Mouse (Mus musculus) hindbrain, embryonic 11.5 days (tissue): ENCODE measurements around the gene Rbfox1. TPM values are rescaled to one million over a fixed set of nuclear protein-coding genes. Genes with fewer than 3 reads are reported as not detected.

ENCODE experiments used
- ATAC-seq: fragments of 200-750 bp; cut with Nextera tagmentation; 2 replicates; pipeline ENCODE4 v1.8.0; 2017; ENCODE audit warnings: mild to moderate bottlenecking, moderate TSS enrichment, moderate library complexity; ENCODE audit not compliant: low FRiP score
- DNase-seq: peaks from one replicate; pipeline ENCODE4 v3.0.0-alpha.2; 2015; ENCODE audit warnings: low spot score
- H3K27ac ChIP-seq: fragments of 300-500 bp; sonication (generic); 2 replicates; pipeline ENCODE4 v1.5.1; 2014; ENCODE audit warnings: mild to moderate bottlenecking, low read depth, low read length
- H3K27me3 ChIP-seq: fragments of 300-500 bp; sonication (generic); 2 replicates; pipeline ENCODE4 v1.6.1; 2014; ENCODE audit warnings: mild to moderate bottlenecking, low read length, moderate library complexity, mixed read lengths; ENCODE audit not compliant: control insufficient read depth, insufficient read depth
- H3K36me3 ChIP-seq: fragments of 300-500 bp; sonication (generic); 2 replicates; pipeline ENCODE4 v1.6.1; 2014; ENCODE audit warnings: mild to moderate bottlenecking, low read length, moderate library complexity, mixed read lengths; ENCODE audit not compliant: control insufficient read depth, insufficient read depth
- H3K4me1 ChIP-seq: fragments of 300-500 bp; sonication (generic); replicated peaks from 2 replicates; pipeline ENCODE4 v1.6.1; 2014; ENCODE audit warnings: low read length, mixed read lengths; ENCODE audit not compliant: control insufficient read depth, insufficient read depth
- H3K4me2 ChIP-seq: fragments of 300-500 bp; sonication (generic); replicated peaks from 2 replicates; pipeline ENCODE4 v1.6.1; 2014; ENCODE audit warnings: mild to moderate bottlenecking, low read depth, low read length
- H3K4me3 ChIP-seq: fragments of 300-500 bp; sonication (generic); 2 replicates; pipeline ENCODE4 v1.5.1; 2014; ENCODE audit warnings: low read depth, low read length
- H3K9ac ChIP-seq: fragments of 300-500 bp; sonication (generic); 2 replicates; pipeline ENCODE4 v1.6.1; 2014; ENCODE audit warnings: low read depth, low read length
- H3K9me3 ChIP-seq: fragments of 300-500 bp; sonication (generic); 2 replicates; pipeline ENCODE4 v1.6.1; 2016; ENCODE audit warnings: low read length; ENCODE audit not compliant: control insufficient read depth
- WGBS: fragments of 180-500 bp; shearing (Covaris S2); extraction: QIAGEN DNeasy Blood & Tissue Kit; methylation state at CpG from one replicate; pipeline ENCODE4 v1.1.7; 2014; 5-methylcytosine and 5-hydroxymethylcytosine counted together
- polyA plus RNA-seq: library from polyadenylated mRNA; unstranded; fragments of >200 nt; fragmentation: Nextera tagmentation; extraction: Ambion mirVana; gene quantifications from 2 replicates; pipeline ENCODE4 v1.2.1, GENCODE M21; 2014

Gene Rbfox1
- polyA plus RNA-seq, 1 experiment from 2014 or later: 20.3 TPM

DNA sequence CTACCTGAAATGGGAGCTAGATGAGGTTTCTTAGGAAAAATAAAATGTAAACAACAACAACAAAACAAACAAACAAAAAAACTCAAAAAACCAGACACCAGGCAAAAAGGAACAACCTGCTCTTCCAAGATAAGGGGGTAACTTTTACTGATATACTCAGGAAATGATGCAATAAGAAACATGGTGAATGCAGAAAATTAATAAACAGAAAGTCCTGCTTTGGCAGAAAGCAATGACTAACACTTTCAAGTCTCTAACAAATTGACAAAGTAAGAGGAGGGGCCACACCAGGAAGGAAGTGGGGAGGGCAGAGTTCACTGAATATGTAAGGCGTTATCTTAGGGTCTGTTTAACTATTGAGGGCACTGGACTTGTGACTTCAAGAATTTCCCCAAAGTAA lies 234.3 kb downstream of the Rbfox1 start:
- H3K4me1 ChIP-seq: no peaks in the 10 kb centered on the region
- no peaks in the 10 kb centered on the region for H3K27me3 ChIP-seq
- no peak overlapping the region for H3K4me3 ChIP-seq
- H3K9ac ChIP-seq: no peak overlapping the region
- no peaks in the 10 kb centered on the region for H3K36me3 ChIP-seq
- no peak overlapping the region for H3K27ac ChIP-seq
- 58% methylated on average over 1 of the region's 1 CpGs for whole genome bisulfite sequencing
- H3K4me2 ChIP-seq: no peak overlapping the region
- H3K9me3 ChIP-seq: no peaks in the 10 kb centered on the region
- DNase-seq (no peak), ATAC-seq (no peak)

DNA sequence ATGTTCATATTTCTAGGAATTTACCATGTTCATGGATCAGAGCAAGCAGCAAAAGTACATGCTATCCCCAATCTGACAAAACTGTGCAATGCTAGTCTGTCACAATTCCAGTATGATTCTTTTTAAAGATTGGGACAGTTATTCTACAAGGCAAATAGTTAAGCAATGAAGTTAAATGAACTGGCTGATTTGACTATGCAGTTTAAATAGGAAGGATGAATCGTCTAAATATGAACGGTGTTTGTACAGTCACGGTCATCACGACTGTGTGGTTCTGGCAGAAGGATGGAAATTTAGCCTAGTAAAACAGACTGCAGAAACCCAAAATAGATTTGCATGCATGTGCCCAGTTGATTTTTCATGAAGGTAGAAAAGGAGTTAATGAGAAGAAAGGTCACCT lies 236.1 kb downstream of the Rbfox1 start:
- 96% methylated on average over 4 of the region's 4 CpGs for WGBS
- H3K4me3 ChIP-seq: no peak overlapping the region
- H3K27me3 ChIP-seq: no peaks in the 10 kb centered on the region
- H3K27ac ChIP-seq: no peak overlapping the region
- H3K4me1 ChIP-seq: no peaks in the 10 kb centered on the region
- DNase-seq (no peak), ATAC-seq (no peak)
- no peak overlapping the region for H3K4me2 ChIP-seq
- no peaks in the 10 kb centered on the region for H3K9me3 ChIP-seq
- H3K36me3 ChIP-seq: no peaks in the 10 kb centered on the region
- H3K9ac ChIP-seq: no peak overlapping the region

DNA sequence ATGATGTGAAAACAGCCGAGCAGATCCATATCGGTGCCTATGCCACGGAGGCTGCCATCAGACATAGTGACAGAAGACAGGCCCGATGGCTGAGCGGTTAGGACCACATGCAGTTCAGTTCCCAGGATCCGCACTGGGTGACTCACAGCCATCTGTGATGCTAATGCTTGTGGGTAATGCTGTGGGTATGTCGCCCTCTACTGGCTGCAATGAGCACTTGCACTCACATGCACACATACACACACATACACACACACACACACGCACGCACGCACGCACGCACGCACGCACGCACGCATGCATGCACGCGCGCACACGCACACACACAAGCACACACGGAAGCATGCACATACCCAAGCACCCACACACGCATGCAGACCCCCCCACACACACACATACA lies 237.7 kb downstream of the Rbfox1 start:
- H3K4me1 ChIP-seq: no peaks in the 10 kb centered on the region
- ATAC-seq (no peak), DNase-seq (no peak)
- H3K4me2 ChIP-seq: no peak overlapping the region
- WGBS: 87% methylated on average over 22 of the region's 22 CpGs
- H3K4me3 ChIP-seq: no peak overlapping the region
- H3K27me3 ChIP-seq: no peaks in the 10 kb centered on the region
- no peaks in the 10 kb centered on the region for H3K9me3 ChIP-seq
- no peak overlapping the region for H3K27ac ChIP-seq
- no peak overlapping the region for H3K9ac ChIP-seq
- H3K36me3 ChIP-seq: no peaks in the 10 kb centered on the region

DNA sequence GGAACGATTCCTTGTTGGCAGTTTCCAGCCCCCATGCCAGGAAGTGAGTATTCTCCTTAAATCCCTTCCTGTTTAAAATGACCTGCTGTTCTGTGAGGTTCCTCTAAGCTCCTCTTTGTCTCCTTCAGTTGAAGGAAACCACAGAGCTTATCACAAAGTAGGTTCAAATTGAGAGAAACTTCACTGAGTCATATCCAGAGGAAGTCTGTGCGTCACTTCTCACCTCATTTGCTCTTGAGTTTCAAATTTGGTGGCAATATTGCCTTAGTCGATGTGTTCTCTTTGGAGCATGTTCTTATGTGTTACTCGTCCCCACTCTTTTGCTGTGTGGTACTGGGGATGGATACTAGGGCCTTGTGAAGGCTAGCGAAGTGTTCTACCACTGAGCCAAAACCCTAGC lies 243.2 kb downstream of the Rbfox1 start:
- no peak overlapping the region for H3K27ac ChIP-seq
- H3K9me3 ChIP-seq: no peaks in the 10 kb centered on the region
- H3K4me3 ChIP-seq: no peak overlapping the region
- no peak overlapping the region for H3K4me2 ChIP-seq
- no peaks in the 10 kb centered on the region for H3K36me3 ChIP-seq
- 85% methylated on average over 5 of the region's 5 CpGs for WGBS
- ATAC-seq: no peak
- no peaks in the 10 kb centered on the region for H3K27me3 ChIP-seq
- no peak for DNase-seq
- H3K9ac ChIP-seq: no peak overlapping the region
- no peaks in the 10 kb centered on the region for H3K4me1 ChIP-seq

DNA sequence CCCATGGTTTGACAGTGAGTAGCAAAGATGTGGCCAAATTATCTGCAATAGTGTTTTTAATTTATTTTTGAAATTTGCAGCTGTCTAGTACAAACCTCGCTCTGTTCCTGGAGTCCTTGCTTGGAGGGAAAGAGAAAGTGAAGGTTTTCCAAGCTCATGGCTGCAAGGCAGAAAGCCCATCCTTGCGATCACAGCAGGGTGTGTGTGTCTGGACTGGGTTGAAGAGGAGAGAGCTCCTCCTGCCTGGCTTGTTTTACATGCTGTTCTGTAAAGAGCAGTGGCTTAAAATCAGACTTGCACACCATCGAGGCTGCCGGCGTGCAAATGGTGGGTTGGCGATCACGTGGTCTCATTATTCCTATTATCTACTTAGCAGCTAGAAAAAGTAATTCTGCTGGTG lies 249.9 kb downstream of the Rbfox1 start:
- WGBS: 85% methylated on average over 7 of the region's 7 CpGs
- Histone ChIP-seq H3K36me3 (no peaks in the 10 kb centered on the region), H3K9ac (no peak overlapping the region), H3K4me3 (no peak overlapping the region), H3K9me3 (no peaks in the 10 kb centered on the region), H3K4me2 (no peak overlapping the region), H3K4me1 (no peaks in the 10 kb centered on the region), H3K27me3 (no peaks in the 10 kb centered on the region), H3K27ac (no peak overlapping the region)
- DNase-seq (no peak), ATAC-seq (no peak)

DNA sequence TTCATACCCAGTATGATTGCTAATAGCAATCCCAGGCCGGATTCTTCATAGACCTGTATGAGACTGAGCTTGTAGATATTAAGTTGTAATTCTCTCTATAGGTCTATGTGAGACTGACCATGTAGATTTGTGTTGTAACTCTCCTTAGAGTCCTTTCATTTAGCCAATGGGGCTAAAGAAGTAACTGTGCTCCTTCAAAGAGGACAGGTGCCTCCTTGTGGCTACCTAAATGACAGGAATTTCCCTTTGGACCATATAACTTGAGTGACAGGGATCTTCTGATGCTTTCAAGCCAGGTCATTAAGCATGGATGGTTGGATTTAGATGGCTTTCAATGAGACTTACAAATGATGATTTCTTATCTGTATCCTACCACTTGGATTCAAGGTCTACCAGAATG lies 254.3 kb downstream of the Rbfox1 start:
- H3K4me2 ChIP-seq: no peak overlapping the region
- 89% methylated on average over 1 of the region's 1 CpGs for WGBS
- H3K9me3 ChIP-seq: no peaks in the 10 kb centered on the region
- ATAC-seq: no peak
- H3K27me3 ChIP-seq: no peaks in the 10 kb centered on the region
- H3K4me1 ChIP-seq: no peaks in the 10 kb centered on the region
- H3K4me3 ChIP-seq: no peak overlapping the region
- H3K9ac ChIP-seq: no peak overlapping the region
- DNase-seq: no peak
- H3K36me3 ChIP-seq: no peaks in the 10 kb centered on the region
- H3K27ac ChIP-seq: no peak overlapping the region

DNA sequence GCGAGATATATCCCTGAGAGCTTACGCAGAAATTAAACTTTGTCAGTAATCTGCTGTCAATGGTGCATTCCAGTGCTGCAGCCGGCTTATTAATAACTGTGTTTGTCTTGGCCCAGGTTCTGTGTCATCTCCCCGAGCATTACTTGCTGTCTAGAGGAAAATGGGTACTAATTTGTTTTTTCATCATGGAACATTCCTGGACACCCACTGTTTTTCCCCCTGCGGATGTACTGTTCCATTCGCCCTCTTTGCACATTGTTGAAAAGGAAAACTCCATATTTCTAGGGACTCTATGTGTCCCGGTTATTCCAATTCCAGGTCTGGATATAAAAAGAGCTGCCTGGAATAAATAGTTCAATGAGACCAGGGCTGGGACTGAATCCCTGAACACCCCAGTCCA lies 262.8 kb downstream of the Rbfox1 start:
- ATAC-seq (no peak), DNase-seq (no peak)
- 80% methylated on average over 7 of the region's 7 CpGs for WGBS
- H3K4me1 ChIP-seq: no peaks in the 10 kb centered on the region
- H3K27me3 ChIP-seq: no peaks in the 10 kb centered on the region
- no peak overlapping the region for H3K9ac ChIP-seq
- no peaks in the 10 kb centered on the region for H3K36me3 ChIP-seq
- no peak overlapping the region for H3K4me3 ChIP-seq
- no peak overlapping the region for H3K27ac ChIP-seq
- no peaks in the 10 kb centered on the region for H3K9me3 ChIP-seq
- H3K4me2 ChIP-seq: no peak overlapping the region

DNA sequence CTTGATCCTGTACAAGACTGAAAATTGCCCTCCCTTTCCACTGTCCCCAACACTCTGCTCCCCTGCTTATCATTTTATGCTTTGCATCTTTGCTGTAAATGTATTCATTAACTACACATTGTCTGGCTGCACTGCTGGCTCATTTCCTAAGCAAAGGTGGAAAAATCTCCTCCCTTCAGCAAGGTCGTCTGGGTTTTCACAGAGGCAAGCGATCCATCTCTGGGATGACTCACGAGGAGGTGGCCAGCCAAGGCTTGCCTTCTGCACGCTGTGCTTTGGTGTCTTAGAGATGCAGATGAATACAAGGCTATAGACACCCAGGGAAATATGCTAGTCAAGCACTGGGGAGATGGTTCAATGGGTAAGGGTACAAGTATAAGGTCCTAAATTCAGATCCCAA lies 264.2 kb downstream of the Rbfox1 start:
- Histone ChIP-seq H3K9me3 (no peaks in the 10 kb centered on the region), H3K4me1 (no peaks in the 10 kb centered on the region), H3K27me3 (no peaks in the 10 kb centered on the region), H3K27ac (no peak overlapping the region), H3K4me2 (no peak overlapping the region), H3K4me3 (no peak overlapping the region), H3K36me3 (no peaks in the 10 kb centered on the region), H3K9ac (no peak overlapping the region)
- no peak for DNase-seq
- WGBS: 84% methylated on average over 4 of the region's 4 CpGs
- ATAC-seq: no peak

DNA sequence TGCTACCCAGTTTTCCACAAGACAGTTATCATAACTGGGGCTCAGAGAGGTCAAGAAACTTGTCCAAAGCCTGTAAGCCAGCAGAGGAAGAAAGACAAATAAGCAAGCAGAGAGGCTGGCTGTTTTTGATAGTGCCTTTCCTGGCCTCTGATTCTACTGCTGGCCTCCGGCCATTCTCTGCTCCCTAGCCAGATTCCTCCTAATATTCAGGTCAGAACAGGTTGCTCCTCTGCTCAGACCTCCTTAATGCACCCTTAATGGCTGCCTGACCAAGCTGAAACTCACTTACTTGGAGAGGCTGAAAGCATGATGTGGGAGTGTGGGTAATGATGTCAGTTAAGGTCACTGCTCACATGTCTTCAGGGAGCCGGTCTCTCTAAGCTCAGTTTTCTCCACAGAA lies 270.4 kb downstream of the Rbfox1 start:
- 88% methylated on average over 2 of the region's 2 CpGs for WGBS
- ATAC-seq: no peak
- no peaks in the 10 kb centered on the region for H3K36me3 ChIP-seq

More for the DNA sequence above, 270.4 kb downstream of the Rbfox1 start:
- no peaks in the 10 kb centered on the region for H3K27me3 ChIP-seq
- H3K4me1 ChIP-seq: no peaks in the 10 kb centered on the region
- H3K4me2 ChIP-seq: no peak overlapping the region
- no peak for DNase-seq
- H3K9me3 ChIP-seq: no peaks in the 10 kb centered on the region
- H3K4me3 ChIP-seq: no peak overlapping the region
- H3K9ac ChIP-seq: no peak overlapping the region
- H3K27ac ChIP-seq: no peak overlapping the region
